Mouse (Mus musculus) kidney, adult 8-10 months (tissue): ENCODE data around the gene Zyx.
A peak's percentile ranks its signal among the peaks of the same experiment; 100 is the strongest.

Source experiments
- DNase-seq, 2 experiments: peaks; one replicate each; pipeline ENCODE4 v3.0.0; 2022

Gene Zyx

DNA sequence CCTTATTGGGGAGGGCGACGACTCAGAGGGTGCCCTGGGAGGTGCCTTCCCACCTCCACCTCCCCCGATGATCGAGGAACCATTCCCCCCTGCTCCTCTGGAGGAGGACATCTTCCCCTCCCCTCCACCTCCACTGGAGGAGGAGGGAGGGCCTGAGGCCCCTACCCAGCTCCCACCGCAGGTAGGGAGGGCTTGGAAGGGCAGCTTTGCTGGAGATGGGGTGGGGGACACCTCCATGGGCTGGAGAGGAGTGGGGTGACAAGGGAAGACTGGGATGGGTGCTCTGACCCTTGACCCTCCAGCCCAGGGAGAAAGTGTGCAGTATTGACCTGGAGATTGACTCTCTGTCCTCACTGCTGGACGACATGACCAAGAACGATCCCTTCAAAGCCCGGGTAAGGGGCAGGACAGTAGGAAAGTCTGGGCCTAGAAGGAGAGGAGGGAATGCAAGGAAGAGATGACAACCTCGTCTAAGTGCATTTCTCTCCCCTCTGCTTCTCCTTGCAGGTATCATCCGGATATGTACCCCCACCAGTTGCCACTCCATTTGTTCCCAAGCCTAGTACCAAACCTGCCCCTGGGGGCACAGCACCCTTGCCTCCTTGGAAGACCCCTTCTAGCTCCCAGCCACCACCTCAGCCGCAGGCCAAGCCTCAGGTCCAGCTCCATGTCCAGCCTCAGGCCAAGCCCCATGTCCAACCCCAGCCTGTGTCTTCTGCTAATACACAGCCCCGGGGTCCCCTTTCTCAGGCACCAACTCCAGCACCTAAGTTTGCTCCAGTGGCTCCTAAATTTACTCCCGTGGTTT, 1.7 kb downstream of the Zyx start:
- no peak for DNase-seq

- no peak for DNase-seq
These were observed 2.5 kb downstream of the Zyx start for GRCm38 (mm10) chr6:42351776-42352485.

- DNase-seq, result no peak
These were observed 3.0 kb downstream of the Zyx start for GRCm38 (mm10) chr6:42352486-42352846.

DNA sequence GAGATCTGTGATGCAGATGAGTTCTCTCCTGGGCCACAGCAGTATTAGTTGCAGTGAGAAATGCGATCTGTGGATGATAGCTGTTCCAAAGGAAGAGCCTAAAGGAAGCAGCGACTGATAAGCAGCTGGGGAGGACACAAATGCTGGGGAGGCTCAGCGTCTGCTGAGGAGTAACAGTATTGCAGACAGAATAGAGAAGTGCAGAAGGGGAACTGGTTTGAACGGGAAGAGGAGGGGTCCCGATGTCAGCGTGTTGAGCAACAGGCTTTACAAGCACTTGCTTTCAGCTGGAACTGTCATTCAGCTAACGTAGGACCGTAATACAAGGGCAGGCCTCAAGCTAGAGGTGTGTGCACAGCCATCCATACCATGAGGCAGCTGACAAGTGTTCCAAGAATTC, 3.8 kb downstream of the Zyx start:
- no peak for DNase-seq

GRCm38 (mm10) chr6:42354076-42355019, 4.9 kb downstream of the Zyx start:
- no peak for DNase-seq

- no peak for DNase-seq
These were observed 5.9 kb downstream of the Zyx start for GRCm38 (mm10) chr6:42355366-42355765.

DNA sequence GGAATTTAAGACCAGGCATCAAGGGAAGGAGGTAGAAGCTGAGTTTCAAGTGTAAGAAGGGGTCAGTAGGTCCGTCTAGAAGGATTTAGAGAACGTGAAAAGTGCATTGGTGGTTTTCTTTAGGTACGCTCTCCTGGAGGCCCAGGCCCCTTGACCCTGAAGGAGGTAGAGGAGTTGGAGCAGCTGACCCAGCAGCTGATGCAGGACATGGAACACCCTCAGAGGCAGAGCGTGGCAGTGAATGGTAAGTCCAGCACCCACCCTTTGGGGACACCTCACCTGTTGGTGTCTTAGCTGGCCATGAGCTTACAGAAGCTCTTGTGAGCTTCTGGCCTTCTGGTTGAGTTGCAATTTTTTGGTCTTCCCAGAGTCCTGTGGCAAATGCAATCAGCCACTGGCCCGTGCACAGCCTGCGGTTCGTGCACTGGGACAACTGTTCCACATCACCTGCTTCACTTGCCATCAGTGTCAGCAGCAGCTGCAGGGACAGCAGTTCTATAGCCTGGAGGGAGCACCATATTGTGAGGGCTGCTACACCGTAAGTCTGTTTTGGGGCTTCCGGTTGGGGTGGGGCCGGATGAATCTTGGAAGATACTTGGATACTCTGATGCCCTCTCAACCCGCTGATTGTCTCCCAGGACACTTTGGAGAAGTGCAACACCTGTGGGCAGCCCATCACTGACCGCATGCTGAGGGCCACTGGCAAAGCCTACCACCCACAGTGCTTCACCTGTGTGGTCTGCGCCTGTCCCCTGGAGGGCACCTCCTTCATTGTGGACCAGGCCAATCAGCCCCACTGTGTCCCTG, 6.6 kb downstream of the Zyx start:
- DNase-seq, result no peak

GRCm38 (mm10) chr6:42356913-42357312, 7.5 kb downstream of the Zyx start:
- DNase-seq, result no peak

- DNase-seq, result no peak
These were observed 8.5 kb downstream of the Zyx start for GRCm38 (mm10) chr6:42357901-42358300.

DNA sequence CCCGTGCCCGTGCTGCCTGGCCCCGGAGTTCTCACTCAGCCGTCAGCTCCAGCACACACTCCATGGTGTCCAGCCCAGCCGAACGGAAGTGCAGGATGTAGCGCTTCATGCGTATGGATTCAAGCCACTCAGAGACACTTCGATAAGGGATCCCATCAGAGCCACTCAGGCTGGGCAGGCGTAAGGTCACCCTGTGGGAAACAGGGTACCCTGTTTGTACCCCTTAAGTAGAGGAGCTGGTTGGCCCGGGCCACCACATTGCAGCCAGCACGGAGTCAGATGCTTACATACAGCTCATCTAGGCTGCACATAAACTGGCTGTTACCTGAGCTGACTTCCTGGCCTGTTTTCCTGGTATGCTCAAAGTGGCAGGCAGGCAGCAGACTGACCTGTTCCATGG, 9.5 kb downstream of the Zyx start:
- no peak for DNase-seq

DNA sequence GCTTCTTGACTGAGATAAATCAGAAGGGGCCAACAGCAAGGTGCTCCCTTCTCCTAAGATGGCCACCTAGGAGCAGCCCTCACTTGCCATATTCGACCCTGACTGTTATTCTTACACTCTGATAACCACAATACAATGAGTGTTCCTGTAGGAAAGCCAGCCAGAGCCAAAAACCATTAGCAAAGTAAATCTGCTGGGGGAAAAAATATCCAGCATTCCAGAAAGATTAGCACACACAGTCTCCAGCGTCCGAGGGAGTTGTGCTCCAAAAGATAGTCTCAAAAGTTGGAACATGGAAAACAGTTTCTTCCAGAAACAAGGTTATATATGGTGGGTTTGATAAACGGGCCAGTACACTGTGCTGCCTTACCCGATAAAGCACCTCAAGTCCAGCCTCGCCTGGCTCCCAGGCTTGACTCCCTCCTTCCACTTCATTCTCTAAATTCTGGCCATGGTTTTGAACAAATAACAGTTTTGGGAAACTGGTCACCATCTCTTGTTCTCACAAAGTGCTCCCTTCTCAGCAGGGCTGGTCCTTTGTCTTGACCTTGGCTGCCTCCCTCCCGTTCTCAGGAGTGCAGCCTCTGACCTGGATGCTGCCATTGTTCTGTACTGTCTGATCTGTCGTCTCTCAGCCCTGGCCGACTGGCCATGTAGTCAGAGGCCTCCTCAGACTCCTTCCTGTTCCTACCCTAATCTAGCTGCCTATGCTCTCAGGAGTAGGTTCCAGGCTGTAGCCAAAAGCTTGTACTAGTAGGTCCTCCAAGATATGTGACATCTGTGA, 10.1 kb downstream of the Zyx start:
- DNase-seq, result no peak

GRCm38 (mm10) chr6:42360231-42360840, 10.9 kb downstream of the Zyx start:
- no peak for DNase-seq

DNA sequence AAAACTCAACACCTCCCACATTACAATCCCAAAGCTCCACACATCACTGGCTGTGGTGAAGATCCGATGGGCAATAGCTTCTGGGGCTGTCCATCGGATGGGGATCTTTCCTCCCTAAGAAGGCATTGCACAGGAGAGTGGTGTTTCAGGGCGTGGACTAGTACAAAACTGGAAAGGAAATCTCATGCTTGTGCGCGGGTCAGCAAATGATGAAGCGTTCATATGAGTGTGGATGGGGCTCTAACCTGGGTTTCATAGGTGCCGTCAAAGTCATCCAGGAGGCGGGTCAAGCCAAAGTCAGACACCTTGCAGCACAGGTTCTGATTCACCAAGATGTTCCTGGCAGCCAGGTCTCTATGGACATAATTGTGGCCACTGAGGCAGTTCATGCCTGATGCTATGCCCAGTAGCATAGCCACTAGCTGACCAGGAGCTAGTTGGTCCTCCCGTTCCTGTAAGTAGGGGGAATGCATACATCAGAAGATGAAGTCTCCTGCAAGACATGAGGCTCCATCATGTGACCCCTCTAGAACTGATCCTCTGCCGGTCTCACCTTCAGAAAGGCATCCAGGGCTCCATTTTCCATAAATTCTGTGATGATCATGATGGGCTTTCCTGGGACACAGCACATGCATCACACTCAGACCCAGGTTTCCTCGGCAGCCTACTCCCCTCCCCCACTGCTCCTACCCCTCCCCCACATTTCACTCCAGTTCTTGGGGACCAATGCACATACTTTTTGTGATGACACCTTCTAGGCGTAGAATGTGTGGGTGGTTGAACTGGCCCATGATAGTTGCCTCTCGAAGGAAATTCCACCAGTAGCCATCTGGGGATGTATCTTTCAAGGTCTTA, 11.8 kb downstream of the Zyx start:
- DNase-seq, result no peak

DNA sequence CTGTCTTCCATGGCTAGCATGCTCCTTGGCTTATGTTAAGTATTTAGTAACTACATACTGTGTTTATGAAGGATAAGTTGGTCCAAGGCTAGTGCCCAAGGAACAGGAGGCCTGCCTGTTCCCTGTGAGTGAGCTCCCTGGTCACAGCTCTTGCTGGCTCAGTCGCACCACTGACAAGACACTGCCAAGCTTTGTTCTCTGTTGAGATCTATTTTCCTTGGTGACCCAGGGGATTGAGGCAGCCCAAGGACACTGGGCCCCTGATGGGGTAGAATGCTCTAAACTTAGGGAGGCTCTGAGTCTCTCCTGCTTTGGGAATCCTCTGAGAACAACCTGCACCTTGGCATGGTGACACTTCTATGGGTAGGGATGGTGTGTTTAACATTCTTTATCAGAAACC, 12.6 kb downstream of the Zyx start:
- DNase-seq, result no peak

DNA sequence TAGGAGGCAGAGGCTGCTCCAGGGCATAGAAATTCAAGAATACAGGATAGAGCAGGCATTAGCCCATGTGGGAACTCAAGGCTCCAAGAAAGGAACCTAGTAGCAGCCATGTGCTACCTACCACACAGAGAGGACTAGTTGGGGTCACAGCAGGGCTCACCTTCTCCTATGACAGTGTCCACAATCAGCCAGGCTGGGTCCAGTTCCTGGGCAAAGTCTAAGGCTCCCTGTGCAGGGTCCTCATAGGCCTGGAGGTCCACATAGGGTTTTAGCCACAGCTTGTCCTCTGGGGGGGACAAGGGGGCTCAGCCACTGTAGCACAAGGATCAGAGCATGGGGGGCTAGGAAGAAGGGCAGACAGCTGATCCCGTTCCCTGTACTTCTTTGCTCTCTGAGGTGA, 13.1 kb downstream of the Zyx start:
- no peak for DNase-seq

- no peak for DNase-seq
These were observed 13.5 kb downstream of the Zyx start for GRCm38 (mm10) chr6:42362974-42363373.

- DNase-seq, result no peak
These were observed 14.6 kb downstream of the Zyx start for GRCm38 (mm10) chr6:42364066-42364465.

GRCm38 (mm10) chr6:42364607-42365006, 15.2 kb downstream of the Zyx start:
- no peak for DNase-seq

DNA sequence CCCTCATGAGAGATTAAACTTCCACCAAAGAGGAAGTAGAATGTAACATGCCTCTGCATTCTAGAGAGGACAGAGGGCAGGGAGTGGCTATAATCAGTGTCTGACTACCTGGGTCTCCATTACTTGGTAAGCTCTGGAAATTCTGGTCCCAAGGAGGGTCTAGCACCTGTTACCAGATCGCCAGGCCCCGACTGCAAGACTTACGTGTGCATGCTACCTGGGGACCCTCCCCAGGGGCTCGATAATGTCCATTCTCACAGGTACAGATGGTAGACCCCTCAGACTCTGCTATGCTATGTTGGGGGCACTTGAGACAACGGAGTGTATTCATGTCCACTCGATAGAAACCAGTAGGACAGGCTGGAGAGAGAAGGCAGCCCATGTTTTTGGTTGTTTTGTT, 15.8 kb downstream of the Zyx start:
- DNase-seq, result no peak

GRCm38 (mm10) chr6:42369870-42370269, 20.4 kb downstream of the Zyx start:
- DNase-seq, result peak; percentile 68 to 78
